Mouse (Mus musculus) megakaryocyte, embryonic 14.5 days (primary cell): ENCODE results near the gene Sipa1l3.

ENCODE experiments used
- FLI1 ChIP-seq: IDR thresholded peaks from 2 replicates; pipeline ENCODE4 v1.6.1; 2012; ENCODE audit warnings: low read length, inconsistent platforms, mixed read lengths
- GATA1 ChIP-seq: IDR thresholded peaks from 3 replicates; pipeline ENCODE4 v1.6.1; 2012; ENCODE audit warnings: mixed read lengths, low read length, inconsistent platforms, borderline replicate concordance

DNA sequence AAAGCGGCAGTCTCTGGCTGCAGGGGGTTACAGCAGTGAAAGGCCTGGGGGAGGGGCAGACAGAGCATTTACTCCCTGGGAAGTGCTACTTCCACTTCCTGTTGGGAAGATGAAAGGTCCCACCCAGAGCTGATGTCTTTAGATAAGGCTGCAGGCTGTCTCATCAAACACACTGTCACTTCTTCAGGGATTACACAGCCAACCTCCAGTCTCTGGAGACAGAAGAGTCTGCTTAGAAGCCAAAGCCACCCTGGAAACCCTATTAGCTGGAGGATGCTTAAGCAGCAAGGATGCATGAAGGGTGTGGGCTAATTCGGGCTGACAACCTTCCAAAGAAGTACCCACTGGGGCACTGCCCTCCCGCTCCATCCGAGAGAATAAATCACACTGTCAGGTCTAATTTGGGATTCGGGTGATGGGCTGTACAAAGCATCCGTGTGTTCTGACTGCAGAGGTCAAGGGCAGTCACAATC, 87.7 kb downstream of the Sipa1l3 start:
- TF ChIP-seq GATA1 = no peak
- TF ChIP-seq FLI1 = no peak
